Mouse (Mus musculus) lung, adult 10 weeks (tissue): ENCODE measurements around the gene Gm21834. TPM values are rescaled to one million over a fixed set of nuclear protein-coding genes. Genes with fewer than 3 reads are reported as not detected.

Experiments used
- polyA plus RNA-seq: library from polyadenylated mRNA; stranded (reverse); fragments of 350-450 nt; fragmentation: Illumina TruSeq; extraction: RNeasy Lipid Tissue Mini Kit (QIAGEN cat#74804); gene quantifications from one replicate; pipeline ENCODE4 v1.2.3, GENCODE M21; 2014; ENCODE audit warnings: low read depth, low replicate concordance; ENCODE audit not compliant: insufficient read depth

Gene Gm21834
- polyA plus RNA-seq = not detected

DNA sequence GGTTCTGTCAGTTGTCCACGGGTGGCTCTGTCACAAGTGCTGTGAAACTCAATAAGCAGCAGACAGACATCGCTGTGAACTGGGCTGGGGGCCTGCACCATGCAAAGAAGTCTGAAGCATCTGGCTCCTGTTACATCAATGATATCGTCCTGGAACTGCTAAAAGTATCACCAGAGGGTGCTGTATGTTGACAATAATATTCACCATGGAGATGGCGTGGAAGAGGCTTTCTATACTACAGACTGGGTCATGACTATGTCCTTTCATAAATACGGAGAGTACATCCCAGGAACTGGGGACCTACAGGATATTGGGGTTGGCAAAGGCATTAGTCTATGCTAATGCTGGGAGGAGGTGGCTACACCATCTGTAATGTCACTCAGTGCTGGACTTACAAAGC lies at the start of gene Gm21834:
Gene Gm21834, minus strand, starts transcription at position 101 of the 400 bp plus-strand sequence.

DNA sequence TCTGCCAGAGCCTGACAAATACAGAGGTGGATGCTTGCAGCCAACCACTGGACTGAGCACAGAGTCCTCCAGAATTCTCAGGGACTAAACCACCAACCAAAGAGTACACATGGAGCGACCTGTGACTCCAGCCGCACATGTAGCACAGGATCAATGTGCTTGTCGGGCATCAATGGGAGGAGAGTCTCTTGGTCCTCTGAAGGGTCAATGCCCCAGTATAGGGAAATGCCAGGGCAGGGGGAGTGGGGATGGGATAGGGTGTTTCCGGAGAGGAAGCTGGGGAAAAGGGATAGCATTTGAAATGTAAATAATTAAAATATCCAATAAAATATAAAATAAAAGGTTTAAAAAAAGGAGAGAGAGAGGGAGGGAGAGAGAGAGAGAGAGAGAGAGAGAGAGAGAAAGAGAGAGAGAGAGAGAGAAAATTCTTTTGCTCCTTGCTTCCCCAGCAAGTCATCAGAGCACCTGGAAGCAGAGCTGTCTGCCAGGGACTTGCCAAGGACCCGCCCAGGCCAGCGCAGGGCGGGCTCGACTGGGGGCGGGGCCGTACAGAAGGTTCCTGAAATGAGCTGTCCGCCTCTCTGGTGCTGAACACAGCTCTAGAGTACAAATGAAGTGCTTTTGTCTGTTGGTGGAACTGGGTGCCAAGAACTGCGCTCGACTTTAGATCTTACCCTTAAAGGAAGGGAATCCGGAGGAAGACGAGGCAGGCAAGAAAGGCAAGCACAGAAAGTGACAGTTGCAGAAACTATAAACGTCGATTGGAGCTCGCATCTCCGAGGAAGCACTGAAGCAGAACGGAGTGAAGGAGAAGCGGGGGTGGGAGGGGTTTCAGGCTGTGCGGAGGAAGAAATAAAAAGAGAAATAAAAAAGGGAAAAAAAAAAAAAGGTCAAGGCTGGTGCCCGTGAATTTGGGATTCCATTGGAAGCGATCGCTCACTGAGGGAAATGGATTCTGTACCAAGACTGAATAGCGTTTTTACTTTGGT lies 26.9 kb upstream of the Gm21834 start, which contains the start of gene Cntnap5c:
Gene Cntnap5c, plus strand, starts transcription at position 949 of the 989 bp plus-strand sequence.

Other genes starting within 250 kb of the Gm21834 start
- not detected for gene Vmn2r120, start 196.7 kb downstream of the Gm21834 start, polyA plus RNA-seq
- gene Cntnap5c, start 27.4 kb upstream of the Gm21834 start, polyA plus RNA-seq = not detected